Mouse (Mus musculus) hindbrain, embryonic 12.5 days (tissue): ENCODE data around the gene Tada2a. TPM values are rescaled to one million over a fixed set of nuclear protein-coding genes. Genes with fewer than 3 reads are reported as not detected.
A peak's percentile ranks its signal among the peaks of the same experiment; 100 is the strongest.

Experiments
- ATAC-seq: fragments of 200-750 bp; cut with Nextera tagmentation; 2 replicates; pipeline ENCODE4 v1.8.0; 2017; ENCODE audit warnings: moderate TSS enrichment; ENCODE audit not compliant: low FRiP score
- H3K27ac ChIP-seq: fragments of 300-500 bp; sonication (generic); 2 replicates; pipeline ENCODE4 v1.5.1; 2016; ENCODE audit warnings: mild to moderate bottlenecking
- H3K27me3 ChIP-seq: fragments of 300-500 bp; sonication (generic); 2 replicates; pipeline ENCODE4 v1.6.1; 2016; ENCODE audit warnings: mild to moderate bottlenecking
- H3K36me3 ChIP-seq: fragments of 300-500 bp; sonication (generic); 2 replicates; pipeline ENCODE4 v1.6.1; 2016; ENCODE audit warnings: mild to moderate bottlenecking
- H3K4me1 ChIP-seq: fragments of 300-500 bp; sonication (generic); 2 replicates; pipeline ENCODE4 v1.6.1; 2016
- H3K4me2 ChIP-seq: fragments of 300-500 bp; sonication (generic); replicated peaks from 2 replicates; pipeline ENCODE4 v1.6.1; 2016; ENCODE audit warnings: mild to moderate bottlenecking
- H3K4me3 ChIP-seq: fragments of 300-500 bp; sonication (generic); 2 replicates; pipeline ENCODE4 v1.5.1; 2016; ENCODE audit warnings: mild to moderate bottlenecking
- H3K9ac ChIP-seq: fragments of 300-500 bp; sonication (generic); 2 replicates; pipeline ENCODE4 v1.6.1; 2016; ENCODE audit warnings: mild to moderate bottlenecking, moderate library complexity
- H3K9me3 ChIP-seq: fragments of 300-500 bp; sonication (generic); replicated peaks from 2 replicates; pipeline ENCODE4 v1.6.1; 2016; ENCODE audit warnings: mild to moderate bottlenecking
- WGBS: fragments of 180-500 bp; shearing (Covaris S2); methylation state at CpG from one replicate; pipeline ENCODE4 v1.1.7; 2016; 5-methylcytosine and 5-hydroxymethylcytosine counted together
- polyA plus RNA-seq: library from polyadenylated mRNA; unstranded; fragments of >200 nt; fragmentation: Nextera tagmentation; extraction: Ambion mirVana; gene quantifications from 2 replicates; pipeline ENCODE4 v1.2.1, GENCODE M21; 2016

Gene Tada2a
- polyA plus RNA-seq, result 32.7 and 33.3 TPM in 2 replicates

- peak within 1 kb of the TSS; percentile 77; the same call in 1 of the 2 replicates for H3K27ac ChIP-seq
- under 1% methylated on average over 50 of the region's 83 CpGs for WGBS
- H3K4me2 ChIP-seq, result peak within 1 kb of the TSS; percentile 82
- H3K27me3 ChIP-seq, result no peaks in the 10 kb centered on the region
- peak within 1 kb of the TSS; percentile 85 for H3K4me3 ChIP-seq
- ATAC-seq, result peak; percentile 92
- H3K9ac ChIP-seq, result peak within 1 kb of the TSS; percentile 88
- H3K4me1 ChIP-seq, result peaks cover 7% of the 10 kb centered on the region; the same call in 1 of the 2 replicates
- H3K36me3 ChIP-seq, result peaks cover 12% of the 10 kb centered on the region
- no peaks in the 10 kb centered on the region for H3K9me3 ChIP-seq
Measured at GRCm38 (mm10) chr11:84128943-84129798, at the start of gene Tada2a, which contains the start of gene Acaca. Gene Tada2a (minus strand): TSS chr11:84129600. Gene Acaca (plus strand): TSS chr11:84129672.

- peaks cover 17% of the 10 kb centered on the region for H3K4me1 ChIP-seq
- no peaks in the 10 kb centered on the region for H3K36me3 ChIP-seq
- 35% methylated on average over 4 of the region's 4 CpGs for WGBS
- no peaks in the 10 kb centered on the region for H3K9me3 ChIP-seq
- no peak overlapping the region for H3K4me3 ChIP-seq
- peak overlapping the region; percentile 91; the same call in 1 of the 2 replicates for H3K27ac ChIP-seq
- ATAC-seq, result no peak
- no peak overlapping the region for H3K9ac ChIP-seq
- H3K4me2 ChIP-seq, result peak overlapping the region; percentile 61
- no peaks in the 10 kb centered on the region for H3K27me3 ChIP-seq
Measured at GRCm38 (mm10) chr11:84178571-84178970, 49.2 kb upstream of the Tada2a start.

GRCm38 (mm10) chr11:84172539-84173435, 43.4 kb upstream of the Tada2a start:
- no peak for ATAC-seq
- Histone ChIP-seq H3K4me3 (no peak overlapping the region), H3K36me3 (no peaks in the 10 kb centered on the region), H3K9me3 (no peaks in the 10 kb centered on the region), H3K4me1 (no peaks in the 10 kb centered on the region), H3K4me2 (no peak overlapping the region), H3K27ac (no peak overlapping the region), H3K9ac (no peak overlapping the region), H3K27me3 (no peaks in the 10 kb centered on the region)
- WGBS, result 74% methylated on average over 11 of the region's 11 CpGs

GRCm38 (mm10) chr11:84168701-84169288, 39.4 kb upstream of the Tada2a start:
- no peak for ATAC-seq
- no peak overlapping the region for H3K4me2 ChIP-seq

GRCm38 (mm10) chr11:84167046-84167526, 37.7 kb upstream of the Tada2a start, which contains the start of gene Gm11437:
Gene Gm11437 (minus strand): TSS chr11:84167476.
- no peaks in the 10 kb centered on the region for H3K36me3 ChIP-seq
- 84% methylated on average over 5 of the region's 5 CpGs for WGBS
- H3K27me3 ChIP-seq, result no peaks in the 10 kb centered on the region
- no peaks in the 10 kb centered on the region for H3K4me1 ChIP-seq
- ATAC-seq, result no peak
- no peak within 1 kb of the TSS for H3K9ac ChIP-seq
- no peak within 1 kb of the TSS for H3K4me2 ChIP-seq
- no peaks in the 10 kb centered on the region for H3K9me3 ChIP-seq
- no peak within 1 kb of the TSS for H3K27ac ChIP-seq
- no peak within 1 kb of the TSS for H3K4me3 ChIP-seq

More at GRCm38 (mm10) chr11:84168701-84169288, 39.4 kb upstream of the Tada2a start:
- H3K9ac ChIP-seq, result no peak overlapping the region
- H3K36me3 ChIP-seq, result no peaks in the 10 kb centered on the region
- no peaks in the 10 kb centered on the region for H3K27me3 ChIP-seq
- H3K27ac ChIP-seq, result no peak overlapping the region
- H3K4me1 ChIP-seq, result no peaks in the 10 kb centered on the region
- H3K4me3 ChIP-seq, result no peak overlapping the region
- WGBS, result 38% methylated on average over 7 of the region's 7 CpGs
- no peaks in the 10 kb centered on the region for H3K9me3 ChIP-seq

GRCm38 (mm10) chr11:84164561-84164960, 35.2 kb upstream of the Tada2a start:
- H3K36me3 ChIP-seq, result no peaks in the 10 kb centered on the region
- no peaks in the 10 kb centered on the region for H3K27me3 ChIP-seq
- ATAC-seq, result no peak
- no peak overlapping the region for H3K4me3 ChIP-seq
- H3K9me3 ChIP-seq, result no peaks in the 10 kb centered on the region
- H3K4me1 ChIP-seq, result no peaks in the 10 kb centered on the region
- WGBS, result 66% methylated on average over 4 of the region's 4 CpGs
- H3K27ac ChIP-seq, result no peak overlapping the region
- H3K9ac ChIP-seq, result no peak overlapping the region
- H3K4me2 ChIP-seq, result no peak overlapping the region

GRCm38 (mm10) chr11:84164123-84164522, 34.7 kb upstream of the Tada2a start:
- Histone ChIP-seq H3K27me3 (no peaks in the 10 kb centered on the region), H3K9ac (no peak overlapping the region), H3K4me2 (no peak overlapping the region), H3K4me3 (no peak overlapping the region), H3K4me1 (no peaks in the 10 kb centered on the region), H3K27ac (no peak overlapping the region), H3K9me3 (no peaks in the 10 kb centered on the region), H3K36me3 (no peaks in the 10 kb centered on the region)
- no peak for ATAC-seq
- WGBS, result 86% methylated on average over 6 of the region's 6 CpGs

- Histone ChIP-seq H3K27ac (no peak overlapping the region), H3K4me3 (no peak overlapping the region), H3K27me3 (no peaks in the 10 kb centered on the region), H3K9ac (no peak overlapping the region), H3K4me2 (no peak overlapping the region), H3K36me3 (no peaks in the 10 kb centered on the region), H3K9me3 (no peaks in the 10 kb centered on the region), H3K4me1 (no peaks in the 10 kb centered on the region)
- WGBS, result 92% methylated on average over 4 of the region's 4 CpGs
- ATAC-seq, result no peak
Measured at GRCm38 (mm10) chr11:84156535-84157262, 27.3 kb upstream of the Tada2a start.

GRCm38 (mm10) chr11:84150884-84151283, 21.5 kb upstream of the Tada2a start:
- no peaks in the 10 kb centered on the region for H3K27me3 ChIP-seq
- H3K4me3 ChIP-seq, result no peak overlapping the region
- no peak overlapping the region for H3K27ac ChIP-seq
- H3K4me2 ChIP-seq, result no peak overlapping the region
- 62% methylated on average over 2 of the region's 2 CpGs for WGBS
- no peaks in the 10 kb centered on the region for H3K9me3 ChIP-seq
- no peaks in the 10 kb centered on the region for H3K4me1 ChIP-seq
- no peaks in the 10 kb centered on the region for H3K36me3 ChIP-seq
- ATAC-seq, result no peak
- no peak overlapping the region for H3K9ac ChIP-seq

- no peak overlapping the region for H3K9ac ChIP-seq
- H3K4me1 ChIP-seq, result no peaks in the 10 kb centered on the region
- H3K27ac ChIP-seq, result no peak overlapping the region
- H3K9me3 ChIP-seq, result no peaks in the 10 kb centered on the region
- 51% methylated on average over 3 of the region's 3 CpGs for WGBS
- no peak overlapping the region for H3K4me3 ChIP-seq
- no peaks in the 10 kb centered on the region for H3K27me3 ChIP-seq
- no peaks in the 10 kb centered on the region for H3K36me3 ChIP-seq
- H3K4me2 ChIP-seq, result no peak overlapping the region
- ATAC-seq, result no peak
Measured at GRCm38 (mm10) chr11:84146081-84146480, 16.7 kb upstream of the Tada2a start.

- no peak overlapping the region for H3K4me3 ChIP-seq
- H3K27me3 ChIP-seq, result no peaks in the 10 kb centered on the region
- H3K4me2 ChIP-seq, result no peak overlapping the region
- H3K4me1 ChIP-seq, result no peaks in the 10 kb centered on the region
- no peak for ATAC-seq
- H3K27ac ChIP-seq, result no peak overlapping the region
- no peaks in the 10 kb centered on the region for H3K9me3 ChIP-seq
- WGBS, result 75% methylated on average over 10 of the region's 10 CpGs
- no peaks in the 10 kb centered on the region for H3K36me3 ChIP-seq
- no peak overlapping the region for H3K9ac ChIP-seq
Measured at GRCm38 (mm10) chr11:84145201-84145798, 15.9 kb upstream of the Tada2a start.
